Mouse (Mus musculus): Measurements from ENCODE around the gene Dnajc28. TPM values are rescaled to one million over a fixed set of nuclear protein-coding genes. Genes with fewer than 3 reads are reported as not detected.

Dnajc28 gene
- polyA plus RNA-seq, 2 experiments: 0.71 to 1.8 TPM

DNA sequence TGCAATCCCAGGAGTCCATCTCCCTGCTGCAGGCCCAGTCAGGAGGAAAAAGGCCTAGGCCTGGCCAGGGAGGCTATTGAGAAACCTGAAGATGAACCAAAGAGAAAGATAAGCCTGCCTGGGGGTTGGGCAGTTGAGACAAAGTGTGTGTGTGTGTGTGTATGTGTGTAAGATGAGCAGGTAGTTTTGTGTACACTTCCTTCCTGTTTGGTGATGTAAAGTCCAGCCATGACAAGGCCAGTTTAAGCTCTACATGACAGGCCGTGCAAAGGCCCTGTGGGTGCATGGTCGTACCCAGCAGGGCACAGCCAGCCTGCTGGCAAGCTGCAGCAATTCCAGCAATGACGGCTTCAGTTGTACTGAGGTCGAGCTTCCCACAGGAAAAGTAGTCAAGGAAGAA is 10.9 kb upstream of the Dnajc28 start:
- Histone ChIP-seq H3K36me3 (replicated peaks; ENCODE audit: control insufficient read depth, insufficient read depth, low read depth) (peaks cover 59% of the 10 kb centered on the region), H3K27ac (no peak overlapping the region)
- no peak for ATAC-seq (ENCODE audit: insufficient read depth)

DNA sequence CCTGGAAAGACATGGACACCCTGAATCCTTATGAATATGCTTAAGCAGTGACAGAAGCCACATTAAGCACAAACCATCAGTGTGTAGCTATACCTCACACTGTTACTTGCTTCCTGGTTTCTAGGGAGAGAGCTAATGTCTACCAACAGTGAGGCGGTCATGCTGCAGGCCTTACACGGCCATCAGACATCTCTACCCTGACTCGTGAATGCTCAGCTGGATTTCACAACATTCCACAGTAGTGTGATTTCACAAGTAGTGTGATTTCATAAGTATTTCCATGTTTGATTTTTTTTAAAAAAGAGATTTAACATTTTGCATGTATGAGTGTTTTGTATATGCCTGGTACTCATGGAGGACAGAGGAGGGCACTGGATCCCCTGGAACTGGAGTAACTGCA is 9.8 kb upstream of the Dnajc28 start:
- no peak overlapping the region for H3K4me3 ChIP-seq (ENCODE audit: insufficient read depth in 1 of 2, low read depth in 2 of 2, low read length in 2 of 2)
- 81% methylated on average over 3 of the region's 3 CpGs for WGBS (ENCODE audit: insufficient replicate concordance)
- no peak for DNase-seq (ENCODE audit: low read depth in 3 of 3, low spot score in 3 of 3)
- no peaks in the 10 kb centered on the region for H3K9me3 ChIP-seq (ENCODE audit: control insufficient read depth, low read length)
- no peak overlapping the region for H3K4me2 ChIP-seq (ENCODE audit: low read depth)
- peaks cover 57% of the 10 kb centered on the region for H3K36me3 ChIP-seq (replicated peaks; ENCODE audit: control insufficient read depth, insufficient read depth, low read depth)
- no peaks in the 10 kb centered on the region for H3K27me3 ChIP-seq (ENCODE audit: control insufficient read depth, insufficient read depth, low read length)
- H3K27ac ChIP-seq: no peak overlapping the region
- ATAC-seq (ENCODE audit: insufficient read depth): no peak
- TF ChIP-seq CTCF (IDR thresholded peaks at IDR 0.05; ENCODE audit: low read depth) (no peak), EP300 (IDR thresholded peaks at IDR 0.05; ENCODE audit: low read depth) (no peak)
- H3K4me1 ChIP-seq (replicated peaks; ENCODE audit: control insufficient read depth in 2 of 2, insufficient read depth in 2 of 2, low read length in 1 of 2): no peaks in the 10 kb centered on the region
- no peak overlapping the region for H3K9ac ChIP-seq (replicated peaks)

More for the DNA sequence above, 10.9 kb upstream of the Dnajc28 start:
- H3K4me3 ChIP-seq (ENCODE audit: insufficient read depth in 1 of 2, low read depth in 2 of 2, low read length in 2 of 2): no peak overlapping the region
- H3K4me2 ChIP-seq (ENCODE audit: low read depth): no peak overlapping the region
- H3K27me3 ChIP-seq (ENCODE audit: control insufficient read depth, insufficient read depth, low read length): no peaks in the 10 kb centered on the region
- TF ChIP-seq CTCF (IDR thresholded peaks at IDR 0.05; ENCODE audit: low read depth) (no peak), EP300 (IDR thresholded peaks at IDR 0.05; ENCODE audit: low read depth) (no peak)
- no peak overlapping the region for H3K9ac ChIP-seq (replicated peaks)
- WGBS (ENCODE audit: insufficient replicate concordance): 70% methylated on average over 4 of the region's 4 CpGs
- no peak for DNase-seq (ENCODE audit: low read depth in 3 of 3, low spot score in 3 of 3)
- no peaks in the 10 kb centered on the region for H3K9me3 ChIP-seq (ENCODE audit: control insufficient read depth, low read length)
- no peaks in the 10 kb centered on the region for H3K4me1 ChIP-seq (replicated peaks; ENCODE audit: control insufficient read depth in 2 of 2, insufficient read depth in 2 of 2, low read length in 1 of 2)

- ATAC-seq (ENCODE audit: insufficient read depth): no peak
- peaks cover 66% of the 10 kb centered on the region for H3K36me3 ChIP-seq (replicated peaks; ENCODE audit: control insufficient read depth, insufficient read depth, low read depth)
These were observed 9.0 kb upstream of the Dnajc28 start for GRCm38 (mm10) chr16:91627831-91628230.

GRCm38 (mm10) chr16:91623074-91623473 is 4.2 kb upstream of the Dnajc28 start:
- Histone ChIP-seq H3K4me1 (replicated peaks; ENCODE audit: control insufficient read depth in 2 of 2, insufficient read depth in 2 of 2, low read length in 1 of 2) (peaks cover 0 to 3% of the 10 kb centered on the region in 2 experiments; a peak in 2 of 4 replicates), H3K27me3 (ENCODE audit: control insufficient read depth, insufficient read depth, low read length) (no peaks in the 10 kb centered on the region), H3K36me3 (replicated peaks; ENCODE audit: control insufficient read depth, insufficient read depth, low read depth) (peaks cover 62% of the 10 kb centered on the region), H3K4me3 (ENCODE audit: insufficient read depth in 1 of 2, low read depth in 2 of 2, low read length in 2 of 2) (no peak overlapping the region), H3K9ac (replicated peaks) (no peak overlapping the region), H3K9me3 (ENCODE audit: control insufficient read depth, low read length) (no peaks in the 10 kb centered on the region), H3K4me2 (ENCODE audit: low read depth) (no peak overlapping the region), H3K27ac (no peak overlapping the region)
- no peak for ATAC-seq (ENCODE audit: insufficient read depth)
- TF ChIP-seq CTCF (IDR thresholded peaks at IDR 0.05; ENCODE audit: low read depth) (no peak), EP300 (IDR thresholded peaks at IDR 0.05; ENCODE audit: low read depth) (no peak)
- no peak for DNase-seq (ENCODE audit: low read depth in 3 of 3, low spot score in 3 of 3)
- WGBS (ENCODE audit: insufficient replicate concordance): 86% methylated on average over 9 of the region's 9 CpGs

More at GRCm38 (mm10) chr16:91627831-91628230, 9.0 kb upstream of the Dnajc28 start:
- Histone ChIP-seq H3K9me3 (ENCODE audit: control insufficient read depth, low read length) (no peaks in the 10 kb centered on the region), H3K27ac (no peak overlapping the region), H3K4me1 (replicated peaks; ENCODE audit: control insufficient read depth in 2 of 2, insufficient read depth in 2 of 2, low read length in 1 of 2) (no peaks in the 10 kb centered on the region), H3K27me3 (ENCODE audit: control insufficient read depth, insufficient read depth, low read length) (no peaks in the 10 kb centered on the region), H3K4me2 (ENCODE audit: low read depth) (no peak overlapping the region), H3K9ac (replicated peaks) (no peak overlapping the region), H3K4me3 (ENCODE audit: insufficient read depth in 1 of 2, low read depth in 2 of 2, low read length in 2 of 2) (no peak overlapping the region)
- no peak for DNase-seq (ENCODE audit: low read depth in 3 of 3, low spot score in 3 of 3)
- WGBS (ENCODE audit: insufficient replicate concordance): 74% methylated on average over 7 of the region's 7 CpGs
- TF ChIP-seq CTCF (IDR thresholded peaks at IDR 0.05; ENCODE audit: low read depth) (no peak), EP300 (IDR thresholded peaks at IDR 0.05; ENCODE audit: low read depth) (no peak)

- H3K27me3 ChIP-seq (ENCODE audit: control insufficient read depth, insufficient read depth, low read length): no peaks in the 10 kb centered on the region
- H3K9me3 ChIP-seq (ENCODE audit: control insufficient read depth, low read length): no peaks in the 10 kb centered on the region
- WGBS (ENCODE audit: insufficient replicate concordance): 88% methylated on average over 11 of the region's 11 CpGs
- peaks cover 47% of the 10 kb centered on the region for H3K36me3 ChIP-seq (replicated peaks; ENCODE audit: control insufficient read depth, insufficient read depth, low read depth)
- ATAC-seq (ENCODE audit: insufficient read depth) (no peak), DNase-seq (ENCODE audit: low read depth in 3 of 3, low spot score in 3 of 3) (no peak)
- H3K27ac ChIP-seq: no peak overlapping the region
- H3K4me3 ChIP-seq (ENCODE audit: insufficient read depth in 1 of 2, low read depth in 2 of 2, low read length in 2 of 2): no peak overlapping the region
- H3K4me2 ChIP-seq (ENCODE audit: low read depth): no peak overlapping the region
- TF ChIP-seq CTCF (IDR thresholded peaks at IDR 0.05; ENCODE audit: low read depth) (no peak), EP300 (IDR thresholded peaks at IDR 0.05; ENCODE audit: low read depth) (no peak)
- H3K4me1 ChIP-seq (replicated peaks; ENCODE audit: control insufficient read depth in 2 of 2, insufficient read depth in 2 of 2, low read length in 1 of 2): peaks cover 0 to 5% of the 10 kb centered on the region in 2 experiments; a peak in 2 of 4 replicates
- H3K9ac ChIP-seq (replicated peaks): no peak overlapping the region
These were observed 2.2 kb upstream of the Dnajc28 start for GRCm38 (mm10) chr16:91620991-91621390.
